Comparison of ENCODE assay signal across 8 mouse cellular contexts in genomic region chr2:3713682-3714361, GRCm38 (mm10).
A peak's percentile ranks its signal among the peaks of the same experiment; 100 is the strongest.
DNase-seq lines count a peak whose midpoint lies in the region; ATAC-seq and TF ChIP-seq lines count a peak whose summit lies in the region.

No protein-coding gene starts in this region.

- H3K9me3 ChIP-seq in ES-E14 (ENCODE audit: control insufficient read depth, insufficient read depth, low read depth, low read length) = no peaks in the 10 kb centered on the region
- H3K9me3 ChIP-seq in heart, embryonic 16.5 days (replicated peaks; ENCODE audit: control insufficient read depth, low read length) = no peaks in the 10 kb centered on the region
- H3K9me3 ChIP-seq in limb, embryonic 10.5 days (replicated peaks) = no peaks in the 10 kb centered on the region
- no peaks in the 10 kb centered on the region for H3K9me3 ChIP-seq in midbrain, embryonic 13.5 days
- no peaks in the 10 kb centered on the region for H3K9me3 ChIP-seq in stomach, embryonic 15.5 days

- peak; percentile 56 for DNase-seq in 416B (ENCODE audit: low read depth)
- DNase-seq in ES-E14 (ENCODE audit: low read depth, low spot score) = no peak
- DNase-seq in embryo, embryonic 9.5 days (ENCODE audit: extremely low spot score) = peak; percentile 63
- DNase-seq in limb, embryonic 10.5 days (ENCODE audit: low spot score) = peak; percentile 71

- peak; percentile 63 for ATAC-seq in heart, embryonic 16.5 days (replicated peaks; ENCODE audit: extremely low read depth, insufficient read depth, low FRiP score)
- ATAC-seq in midbrain, embryonic 13.5 days = no peak
- ATAC-seq in stomach, embryonic 15.5 days (ENCODE audit: insufficient read depth, low FRiP score, low read depth) = peak; percentile 48
- ATAC-seq in monocyte, adult 5-6 weeks (replicated peaks; ENCODE audit: insufficient number of reproducible peaks, low FRiP score, low TSS enrichment, poor library complexity, severe bottlenecking) = no peak

- H3K27ac ChIP-seq in ES-E14 (ENCODE audit: insufficient read depth, low read depth, low read length, poor library complexity, severe bottlenecking) = no peak overlapping the region
- peak overlapping the region; percentile 69 for H3K27ac ChIP-seq in heart, embryonic 16.5 days (ENCODE audit: low read length)
- H3K27ac ChIP-seq in limb, embryonic 10.5 days = peak overlapping the region; percentile 97
- H3K27ac ChIP-seq in midbrain, embryonic 13.5 days = peak overlapping the region; percentile 85
- peak overlapping the region; percentile 85 for H3K27ac ChIP-seq in stomach, embryonic 15.5 days

- H3K9ac ChIP-seq in ES-E14 (ENCODE audit: insufficient read depth, low read depth, low read length, poor library complexity, severe bottlenecking) = peak overlapping the region; percentile 60
- H3K9ac ChIP-seq in heart, embryonic 16.5 days (ENCODE audit: low read length) = peak overlapping the region; percentile 91
- H3K9ac ChIP-seq in midbrain, embryonic 13.5 days (replicated peaks) = peak overlapping the region; percentile 99
- H3K9ac ChIP-seq in stomach, embryonic 15.5 days = peak overlapping the region; percentile 98

- H3K4me3 ChIP-seq in ES-E14 (ENCODE audit: insufficient read depth in 1 of 2, low read depth in 1 of 2, low read length in 2 of 2, poor library complexity in 1 of 2, severe bottlenecking in 1 of 2) = peak overlapping the region; percentile 81 to 89
- H3K4me3 ChIP-seq in heart, embryonic 16.5 days (ENCODE audit: low read length) = peak overlapping the region; percentile 88
- peak overlapping the region; percentile 98 for H3K4me3 ChIP-seq in limb, embryonic 10.5 days
- peak overlapping the region; percentile 98 for H3K4me3 ChIP-seq in midbrain, embryonic 13.5 days (replicated peaks)
- H3K4me3 ChIP-seq in stomach, embryonic 15.5 days (replicated peaks) = peak overlapping the region; percentile 91

- H3K4me1 ChIP-seq in ES-E14 (ENCODE audit: control insufficient read depth in 2 of 2, insufficient read depth in 2 of 2, low read length in 2 of 2, poor library complexity in 1 of 2) = peaks cover 2 to 4% of the 10 kb centered on the region in 2 experiments; a peak in 2 of 4 replicates
- peaks cover 17% of the 10 kb centered on the region for H3K4me1 ChIP-seq in heart, embryonic 16.5 days (ENCODE audit: control insufficient read depth, insufficient read depth, low read length)
- peaks cover 27% of the 10 kb centered on the region for H3K4me1 ChIP-seq in limb, embryonic 10.5 days
- H3K4me1 ChIP-seq in midbrain, embryonic 13.5 days (replicated peaks) = peaks cover 40% of the 10 kb centered on the region
- H3K4me1 ChIP-seq in stomach, embryonic 15.5 days = peaks cover 9% of the 10 kb centered on the region

- 1% methylated on average over 37 of the region's 38 CpGs for WGBS in heart, embryonic 16.5 days
- WGBS in limb, embryonic 10.5 days = 1% methylated on average over 38 of the region's 38 CpGs
- under 1% methylated on average over 38 of the region's 38 CpGs for WGBS in midbrain, embryonic 13.5 days
- under 1% methylated on average over 38 of the region's 38 CpGs for WGBS in stomach, embryonic 15.5 days

- H3K36me3 ChIP-seq in ES-E14 (ENCODE audit: control insufficient read depth, insufficient read depth, low read length, poor library complexity, severe bottlenecking) = no peaks in the 10 kb centered on the region
- H3K36me3 ChIP-seq in heart, embryonic 16.5 days (ENCODE audit: control insufficient read depth, insufficient read depth) = no peaks in the 10 kb centered on the region
- H3K36me3 ChIP-seq in limb, embryonic 10.5 days = no peaks in the 10 kb centered on the region
- no peaks in the 10 kb centered on the region for H3K36me3 ChIP-seq in midbrain, embryonic 13.5 days
- no peaks in the 10 kb centered on the region for H3K36me3 ChIP-seq in stomach, embryonic 15.5 days

- in situ Hi-C loops in ES-E14 (cut with MboI; ENCODE audit: low sequenced_read_pairs in 2 of 2, unreplicated experiment in 2 of 2) = no loop called here

- H3K4me2 ChIP-seq in heart, embryonic 16.5 days (ENCODE audit: low read depth, low read length) = peak overlapping the region; percentile 84
- H3K4me2 ChIP-seq in midbrain, embryonic 13.5 days (replicated peaks) = peak overlapping the region; percentile 71
- peak overlapping the region; percentile 86 for H3K4me2 ChIP-seq in stomach, embryonic 15.5 days

- H3K27me3 ChIP-seq in heart, embryonic 16.5 days (ENCODE audit: control insufficient read depth, insufficient read depth, low read length) = no peaks in the 10 kb centered on the region
- H3K27me3 ChIP-seq in limb, embryonic 10.5 days (ENCODE audit: low read depth, poor library complexity, severe bottlenecking) = no peaks in the 10 kb centered on the region
- no peaks in the 10 kb centered on the region for H3K27me3 ChIP-seq in midbrain, embryonic 13.5 days
- no peaks in the 10 kb centered on the region for H3K27me3 ChIP-seq in stomach, embryonic 15.5 days (replicated peaks)

TF ChIP-seq in ES-E14, 5 proteins besides CTCF, POLR2A, EP300 and RAD21:
- TF ChIP-seq CHD2 (IDR thresholded peaks at IDR 0.05; ENCODE audit: low read depth, low read length) = no peak
- no peak for TF ChIP-seq ZNF384 (IDR thresholded peaks at IDR 0.05; ENCODE audit: low read depth, low read length)

Comparison
In these comparisons a context has a peak if more than half of its experiments do, and no peak if none do; other contexts are left out.
1. ATAC-seq: peak in heart, embryonic 16.5 days (single experiment) and stomach, embryonic 15.5 days (single experiment); none in midbrain, embryonic 13.5 days (single experiment) and monocyte, adult 5-6 weeks (single experiment).
2. Peak in every context shown above with its lines, with median percentiles within 50 percentile points of each other: H3K4me3 ChIP-seq, H3K9ac ChIP-seq and H3K4me2 ChIP-seq.